Mouse (Mus musculus) gastrocnemius, postnatal 36 days (tissue): ENCODE data around the gene Prdm16. TPM values are rescaled to one million over a fixed set of nuclear protein-coding genes. Genes with fewer than 3 reads are reported as not detected.

Source experiments
- DNase-seq, 2 experiments: peaks; one replicate each; pipeline ENCODE4 v3.0.0; 2022
- intact Hi-C: fragments of 180-260 bp; cut with DNase I; formaldehyde crosslinking; loops from one replicate; pipeline ENCODE4 v1.15.1; 2025
- total RNA-seq, 2 experiments: library from RNA; stranded (reverse); gene quantifications; 2 replicates each; pipeline ENCODE4 v1.2.3; 2021

The Prdm16 gene
- total RNA-seq, 2 experiments from 2014 or later: 1.3 to 2.4 TPM

DNA sequence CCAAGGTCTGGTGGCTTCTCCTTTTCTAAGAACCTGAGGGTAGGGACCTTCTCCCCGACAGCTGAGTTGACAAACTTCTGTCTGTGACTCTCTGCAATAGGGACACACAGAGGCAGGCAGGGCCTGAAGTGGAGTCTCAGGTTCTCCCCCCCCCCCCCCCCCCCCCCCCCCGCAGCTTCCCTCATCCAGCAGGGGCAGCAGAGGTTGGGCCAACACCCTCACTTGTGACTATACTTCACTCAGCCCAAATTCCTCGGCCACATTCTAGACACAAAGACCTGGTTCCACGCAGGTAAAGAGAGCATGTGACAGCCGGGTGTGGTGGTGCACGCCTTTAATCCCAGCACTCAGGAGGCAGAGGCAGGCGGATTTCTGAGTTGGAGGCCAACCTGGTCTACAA lies 276.2 kb downstream of the Prdm16 start:
- DNase-seq: no peak
- intact Hi-C loops: no loop called here

DNA sequence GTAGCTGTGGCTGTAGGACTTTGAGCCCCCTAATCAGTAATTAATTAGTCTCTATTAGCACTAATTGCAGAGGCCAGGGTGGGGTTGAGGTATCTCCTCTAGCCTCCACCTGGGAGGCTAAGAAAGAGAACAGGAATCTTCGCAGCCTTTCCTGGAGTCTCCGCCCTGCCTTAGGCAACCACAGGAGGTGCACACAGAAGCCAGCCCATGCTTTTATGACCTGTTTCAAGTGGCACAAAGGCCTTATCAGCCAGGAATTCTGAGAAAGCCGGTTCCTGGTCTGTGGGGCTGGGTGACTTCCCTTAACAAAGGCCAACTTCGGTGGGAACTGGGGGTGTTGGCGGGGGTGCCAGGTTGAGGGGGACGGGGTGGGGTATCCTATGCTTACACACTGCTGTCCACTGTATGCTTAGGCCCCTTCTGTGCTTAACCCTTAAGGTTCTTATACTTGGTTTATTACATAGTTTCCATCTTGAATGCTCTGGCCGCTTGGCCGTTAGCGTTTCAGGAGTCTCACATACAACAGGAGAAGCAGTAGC lies 276.8 kb downstream of the Prdm16 start:
- DNase-seq: no peak
- intact Hi-C loops: no loop called here

DNA sequence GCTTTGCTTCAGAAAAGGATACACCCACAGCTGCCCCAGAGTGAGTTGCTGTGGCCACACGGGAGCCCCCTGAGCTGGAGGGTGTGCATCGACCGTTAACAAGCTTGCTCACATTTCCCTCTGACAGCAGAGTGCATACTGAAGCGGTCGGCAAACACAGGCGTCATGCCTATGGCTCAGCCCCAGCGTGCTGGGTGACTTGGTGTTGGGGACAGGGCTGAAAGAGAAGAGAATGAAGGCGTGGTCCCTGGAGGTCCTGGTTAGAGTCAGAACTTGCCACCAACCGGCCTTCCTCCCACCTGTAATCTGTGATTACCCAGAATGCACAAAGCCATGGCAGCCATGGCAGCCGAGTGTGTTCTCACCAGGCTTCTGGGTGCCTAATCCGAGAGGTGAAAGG lies 277.9 kb downstream of the Prdm16 start:
- no peak for DNase-seq
- intact Hi-C loops: no loop called here

DNA sequence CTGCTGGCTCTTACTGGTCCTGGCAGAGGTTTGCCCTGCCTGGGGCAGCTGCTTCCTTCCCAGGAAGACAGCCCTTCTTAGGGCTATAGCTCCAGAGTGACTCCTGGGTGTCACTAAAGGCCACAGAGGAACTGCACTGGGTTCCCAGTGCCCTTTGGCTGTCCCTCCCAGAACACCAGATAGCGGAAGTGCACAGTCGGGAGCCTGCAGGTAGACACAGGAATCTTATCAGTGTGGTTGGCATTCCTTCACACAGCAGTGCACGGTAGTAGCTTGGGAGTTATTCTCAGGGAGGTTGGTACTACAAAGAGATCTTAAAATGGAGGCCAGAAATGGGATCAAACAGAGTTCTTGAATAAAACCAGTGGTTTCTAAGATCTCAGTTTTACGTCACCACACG lies 278.3 kb downstream of the Prdm16 start:
- intact Hi-C loops: no loop called here
- DNase-seq: no peak

DNA sequence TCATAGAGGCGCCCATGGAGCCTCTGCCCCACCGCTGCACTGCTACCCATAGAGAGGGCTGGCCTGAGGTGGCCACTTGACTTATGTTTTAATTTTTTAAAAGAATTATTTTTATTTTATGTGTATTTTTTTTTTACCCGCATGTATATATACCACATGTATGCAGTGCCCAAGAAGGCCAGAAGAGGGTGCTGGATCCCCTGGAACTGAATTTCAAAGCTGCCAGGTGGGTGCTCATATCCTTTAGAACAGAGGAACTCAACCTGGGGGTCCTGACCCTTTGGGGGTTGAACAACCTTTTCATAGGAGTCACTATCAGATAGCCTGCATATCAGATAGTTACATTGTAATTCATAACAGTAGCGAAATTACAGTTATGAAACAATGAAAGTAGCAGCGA lies 281.3 kb downstream of the Prdm16 start:
- intact Hi-C loops: no loop called here
- DNase-seq: no peak

DNA sequence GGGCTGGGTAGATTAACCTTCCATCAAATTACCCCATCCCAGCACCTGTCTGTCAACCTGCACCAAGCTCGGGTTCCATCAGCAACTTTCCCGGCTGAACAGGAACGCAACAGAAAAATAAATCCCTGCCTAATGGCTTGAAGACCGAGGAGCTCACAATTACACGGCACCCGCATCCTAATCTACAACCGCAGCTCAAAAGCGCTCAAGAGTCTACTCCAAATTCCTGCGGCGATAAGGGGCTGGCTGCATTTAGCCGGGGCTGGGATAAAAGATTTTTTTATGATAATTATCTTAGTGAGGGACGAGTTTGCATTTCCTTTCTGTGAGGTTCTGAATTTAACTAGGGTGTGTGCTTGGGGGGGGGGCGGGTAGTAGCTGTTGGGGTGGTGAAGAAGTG lies 284.4 kb downstream of the Prdm16 start:
- intact Hi-C loops: no loop called here
- no peak for DNase-seq

GRCm38 (mm10) chr4:154348197-154348786 lies 288.4 kb downstream of the Prdm16 start:
- DNase-seq: no peak
- intact Hi-C loops: no loop called here

DNA sequence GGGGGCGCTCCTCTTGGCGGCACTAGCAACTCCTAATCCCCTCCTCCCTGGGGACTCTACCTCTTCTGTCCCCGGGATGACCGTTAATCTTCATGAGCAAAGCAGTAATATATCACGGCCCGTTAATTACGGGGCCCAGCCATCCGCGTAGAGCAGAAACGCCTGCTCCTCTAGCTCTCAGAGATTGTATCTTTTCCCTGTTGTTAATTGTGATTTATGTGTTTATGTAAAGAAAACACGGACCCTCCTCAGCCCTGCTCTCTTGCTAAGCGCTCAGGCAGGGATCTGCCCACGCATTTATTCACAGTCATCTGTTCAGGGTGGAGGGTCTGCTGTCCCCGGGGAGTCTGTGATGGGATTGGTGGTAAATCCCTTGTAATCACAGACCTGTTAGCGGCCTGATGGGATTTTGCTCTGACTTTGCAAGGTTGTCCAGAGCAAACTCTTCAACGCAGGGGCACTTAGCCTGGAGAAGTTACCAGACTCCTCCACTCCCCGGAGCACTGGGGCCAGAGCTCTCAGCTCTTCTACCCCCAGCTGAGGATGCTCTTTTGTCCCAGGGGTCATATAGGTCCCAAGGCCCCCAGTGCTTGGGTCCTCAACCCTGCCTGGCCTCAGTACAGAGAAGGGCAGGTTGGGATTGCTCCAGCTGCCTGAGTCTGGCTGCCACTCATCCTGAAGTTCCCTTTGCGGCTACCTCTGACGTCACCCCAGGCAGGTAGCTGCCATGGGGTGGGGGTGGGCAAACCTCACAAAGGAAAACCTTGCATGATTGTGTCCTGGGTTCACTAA lies 289.7 kb downstream of the Prdm16 start:
- intact Hi-C loops: no loop called here
- no peak for DNase-seq

- intact Hi-C loops: loop anchor here (10.0 kb wide), 1 partner anchor 458 kb away; no protein-coding TSS in a partner anchor
Observed at GRCm38 (mm10) chr4:154336650-154337049, 300.0 kb downstream of the Prdm16 start.

GRCm38 (mm10) chr4:154335761-154336160 lies 300.9 kb downstream of the Prdm16 start, which contains the start of gene B230104I21Rik:
TSS of gene B230104I21Rik (plus strand) at chr4:154336127.
- intact Hi-C loops: loop anchor here (10.0 kb wide), 1 partner anchor 459 kb away; no protein-coding TSS in a partner anchor
- no peak for DNase-seq

More at GRCm38 (mm10) chr4:154336650-154337049, 300.0 kb downstream of the Prdm16 start:
- peak; percentile 29 to 36 for DNase-seq

GRCm38 (mm10) chr4:154334699-154335402 lies 301.8 kb downstream of the Prdm16 start:
- DNase-seq: no peak

GRCm38 (mm10) chr4:154333300-154333699 lies 303.4 kb downstream of the Prdm16 start:
- DNase-seq: no peak

More at GRCm38 (mm10) chr4:154334699-154335402, 301.8 kb downstream of the Prdm16 start:
- intact Hi-C loops: loop anchor here (10.0 kb wide), 1 partner anchor 460 kb away; no protein-coding TSS in a partner anchor

DNA sequence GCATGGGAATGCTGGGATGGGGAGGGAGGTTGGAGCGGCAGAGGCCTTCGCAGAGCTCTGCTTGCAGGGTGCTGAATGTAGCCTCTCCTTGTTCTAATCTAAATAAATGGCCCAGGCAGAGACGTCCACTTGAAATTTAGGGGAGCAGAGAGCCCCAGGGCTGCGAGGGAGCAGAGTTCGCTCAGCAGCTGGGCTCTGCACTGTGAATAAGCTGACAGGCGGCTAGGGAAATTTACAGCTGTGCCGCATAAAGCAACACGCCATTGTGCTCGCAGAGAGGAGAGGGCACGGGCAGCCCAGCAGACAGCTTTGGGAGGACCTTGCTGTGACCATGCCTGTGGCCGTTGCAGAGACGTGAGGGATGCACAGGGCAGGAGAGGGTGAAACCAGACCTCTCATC lies 305.4 kb downstream of the Prdm16 start:
- intact Hi-C loops: loop anchor here (10.0 kb wide), 1 partner anchor 464 kb away; no protein-coding TSS in a partner anchor
- DNase-seq: no peak

More at GRCm38 (mm10) chr4:154333300-154333699, 303.4 kb downstream of the Prdm16 start:
- intact Hi-C loops: loop anchor here (10.0 kb wide), 1 partner anchor 462 kb away; no protein-coding TSS in a partner anchor

DNA sequence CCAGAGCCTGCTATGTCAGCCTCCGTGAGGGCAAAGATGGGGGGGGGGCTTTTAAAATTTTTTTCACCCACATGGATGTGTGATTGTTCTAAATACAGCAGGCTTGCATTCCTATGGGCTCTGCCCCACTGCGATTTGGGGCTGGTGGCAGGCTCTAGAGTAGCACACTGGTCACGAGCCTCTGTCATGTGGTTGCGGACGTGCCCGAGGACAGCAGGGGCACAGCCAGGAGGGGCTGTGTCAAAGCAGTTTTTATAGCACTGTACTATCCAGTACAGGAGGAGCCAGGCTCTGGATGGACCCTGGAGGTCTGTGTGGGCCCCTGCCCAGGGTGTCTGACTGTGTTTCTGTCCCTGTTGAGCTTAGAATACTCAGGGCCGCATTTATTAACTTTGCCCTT lies 306.7 kb downstream of the Prdm16 start:
- DNase-seq: no peak
- intact Hi-C loops: loop anchor here (10.0 kb wide), 1 partner anchor 465 kb away; no protein-coding TSS in a partner anchor

DNA sequence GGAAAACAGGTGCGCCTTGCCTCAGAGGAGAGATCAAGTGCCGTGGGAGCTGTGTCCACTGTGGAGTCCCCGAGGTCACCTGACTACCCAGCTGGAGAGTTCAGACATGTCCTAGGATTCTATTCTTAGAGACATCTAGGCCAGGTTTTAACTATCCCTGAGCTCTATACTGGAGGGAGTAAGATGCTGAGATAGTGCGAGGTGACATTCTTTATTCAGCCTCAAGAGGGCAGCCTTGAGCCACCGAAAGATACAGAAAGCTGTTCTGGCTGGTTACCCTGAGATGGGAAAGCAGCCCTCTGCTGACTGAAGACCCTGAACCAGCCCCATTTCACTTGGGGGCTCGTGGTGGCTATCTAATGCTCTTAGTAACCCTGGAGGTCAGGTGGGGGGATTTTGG lies 307.8 kb downstream of the Prdm16 start:
- intact Hi-C loops: loop anchor here (2.0 kb wide), 1 partner anchor 346 kb away; no protein-coding TSS in a partner anchor
- DNase-seq: peak in 1 of 2 experiments; percentile 47

GRCm38 (mm10) chr4:154328431-154328830 lies 308.2 kb downstream of the Prdm16 start:
- no peak for DNase-seq

GRCm38 (mm10) chr4:154325410-154325809 lies 311.3 kb downstream of the Prdm16 start:
- intact Hi-C loops: no loop called here
- DNase-seq: no peak

More at GRCm38 (mm10) chr4:154328431-154328830, 308.2 kb downstream of the Prdm16 start:
- intact Hi-C loops: loop anchor here (2.0 kb wide), 1 partner anchor 346 kb away; no protein-coding TSS in a partner anchor

DNA sequence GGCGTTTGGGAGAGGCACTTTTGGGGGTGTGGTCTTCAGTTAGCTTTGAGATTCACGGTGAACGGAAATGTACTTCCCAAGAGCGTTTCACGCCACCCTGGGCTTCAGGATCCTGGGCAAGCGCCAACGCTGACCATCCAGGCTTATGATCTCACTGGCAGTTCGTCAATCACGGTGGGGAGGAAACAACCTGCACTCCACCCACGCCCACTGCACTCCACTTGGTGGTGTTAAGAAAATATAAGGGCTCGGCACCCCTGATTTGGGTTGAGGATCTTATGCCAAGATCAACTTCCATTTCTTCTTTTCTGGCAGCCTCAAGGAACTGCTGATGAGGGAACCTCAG lies 323.1 kb downstream of the Prdm16 start:
- no peak for DNase-seq
- intact Hi-C loops: no loop called here

- intact Hi-C loops: no loop called here
- DNase-seq: no peak
Observed at GRCm38 (mm10) chr4:154312935-154313621, 323.6 kb downstream of the Prdm16 start.
